Mouse (Mus musculus): ENCODE results near the gene Gli2. TPM values are rescaled to one million over a fixed set of nuclear protein-coding genes. Genes with fewer than 3 reads are reported as not detected.

The Gli2 gene
- polyA plus RNA-seq, 1 experiment = 1.4 TPM

GRCm38 (mm10) chr1:118927543-118928354 lies 125.7 kb downstream of the Gli2 start:
- H3K36me3 ChIP-seq (ENCODE audit: control insufficient read depth, insufficient read depth, low read length) = no peaks in the 10 kb centered on the region
- H3K4me3 ChIP-seq (ENCODE audit: control insufficient read depth, low read depth, low read length) = no peak overlapping the region
- H3K27ac ChIP-seq (ENCODE audit: control insufficient read depth, insufficient read depth, low read depth, low read length) = no peak overlapping the region
- TF ChIP-seq CTCF (IDR thresholded peaks at IDR 0.05; ENCODE audit: control insufficient read depth, insufficient read depth, insufficient replicate concordance, low read depth, low read length) (no peak), POLR2A (IDR thresholded peaks at IDR 0.05; ENCODE audit: control insufficient read depth, low read depth, low read length) (no peak)
- H3K27me3 ChIP-seq (ENCODE audit: control insufficient read depth, insufficient read depth, low read length) = no peaks in the 10 kb centered on the region
- no peaks in the 10 kb centered on the region for H3K4me1 ChIP-seq (ENCODE audit: control insufficient read depth, insufficient read depth, low read length)

GRCm38 (mm10) chr1:118926556-118926955 lies 126.9 kb downstream of the Gli2 start:
- Histone ChIP-seq H3K27me3 (ENCODE audit: control insufficient read depth, insufficient read depth, low read length) (no peaks in the 10 kb centered on the region), H3K27ac (ENCODE audit: control insufficient read depth, insufficient read depth, low read depth, low read length) (no peak overlapping the region), H3K4me3 (ENCODE audit: control insufficient read depth, low read depth, low read length) (no peak overlapping the region), H3K4me1 (ENCODE audit: control insufficient read depth, insufficient read depth, low read length) (no peaks in the 10 kb centered on the region), H3K36me3 (ENCODE audit: control insufficient read depth, insufficient read depth, low read length) (no peaks in the 10 kb centered on the region)
- no peak for TF ChIP-seq POLR2A (IDR thresholded peaks at IDR 0.05; ENCODE audit: control insufficient read depth, low read depth, low read length)
- no peak for TF ChIP-seq CTCF (IDR thresholded peaks at IDR 0.05; ENCODE audit: control insufficient read depth, insufficient read depth, insufficient replicate concordance, low read depth, low read length)

GRCm38 (mm10) chr1:118922189-118922588 lies 131.2 kb downstream of the Gli2 start:
- no peaks in the 10 kb centered on the region for H3K27me3 ChIP-seq (ENCODE audit: control insufficient read depth, insufficient read depth, low read length)
- TF ChIP-seq POLR2A (IDR thresholded peaks at IDR 0.05; ENCODE audit: control insufficient read depth, low read depth, low read length) (no peak), CTCF (IDR thresholded peaks at IDR 0.05; ENCODE audit: control insufficient read depth, insufficient read depth, insufficient replicate concordance, low read depth, low read length) (no peak)
- H3K36me3 ChIP-seq (ENCODE audit: control insufficient read depth, insufficient read depth, low read length) = no peaks in the 10 kb centered on the region
- no peak overlapping the region for H3K27ac ChIP-seq (ENCODE audit: control insufficient read depth, insufficient read depth, low read depth, low read length)
- no peaks in the 10 kb centered on the region for H3K4me1 ChIP-seq (ENCODE audit: control insufficient read depth, insufficient read depth, low read length)
- no peak overlapping the region for H3K4me3 ChIP-seq (ENCODE audit: control insufficient read depth, low read depth, low read length)

- Histone ChIP-seq H3K27me3 (ENCODE audit: control insufficient read depth, insufficient read depth, low read length) (no peaks in the 10 kb centered on the region), H3K36me3 (ENCODE audit: control insufficient read depth, insufficient read depth, low read length) (no peaks in the 10 kb centered on the region), H3K4me1 (ENCODE audit: control insufficient read depth, insufficient read depth, low read length) (no peaks in the 10 kb centered on the region), H3K4me3 (ENCODE audit: control insufficient read depth, low read depth, low read length) (no peak overlapping the region), H3K27ac (ENCODE audit: control insufficient read depth, insufficient read depth, low read depth, low read length) (no peak overlapping the region)
- no peak for TF ChIP-seq CTCF (IDR thresholded peaks at IDR 0.05; ENCODE audit: control insufficient read depth, insufficient read depth, insufficient replicate concordance, low read depth, low read length)
- TF ChIP-seq POLR2A (IDR thresholded peaks at IDR 0.05; ENCODE audit: control insufficient read depth, low read depth, low read length) = no peak
Measured at GRCm38 (mm10) chr1:118917520-118918220, 135.7 kb downstream of the Gli2 start.

- H3K4me3 ChIP-seq (ENCODE audit: control insufficient read depth, low read depth, low read length) = no peak overlapping the region
- no peaks in the 10 kb centered on the region for H3K36me3 ChIP-seq (ENCODE audit: control insufficient read depth, insufficient read depth, low read length)
- H3K27me3 ChIP-seq (ENCODE audit: control insufficient read depth, insufficient read depth, low read length) = no peaks in the 10 kb centered on the region
- no peak overlapping the region for H3K27ac ChIP-seq (ENCODE audit: control insufficient read depth, insufficient read depth, low read depth, low read length)
- no peaks in the 10 kb centered on the region for H3K4me1 ChIP-seq (ENCODE audit: control insufficient read depth, insufficient read depth, low read length)
- TF ChIP-seq CTCF (IDR thresholded peaks at IDR 0.05; ENCODE audit: control insufficient read depth, insufficient read depth, insufficient replicate concordance, low read depth, low read length) (no peak), POLR2A (IDR thresholded peaks at IDR 0.05; ENCODE audit: control insufficient read depth, low read depth, low read length) (no peak)
Measured at GRCm38 (mm10) chr1:118916477-118917075, 136.8 kb downstream of the Gli2 start.

- TF ChIP-seq POLR2A (IDR thresholded peaks at IDR 0.05; ENCODE audit: control insufficient read depth, low read depth, low read length) (no peak), CTCF (IDR thresholded peaks at IDR 0.05; ENCODE audit: control insufficient read depth, insufficient read depth, insufficient replicate concordance, low read depth, low read length) (no peak)
- H3K4me1 ChIP-seq (ENCODE audit: control insufficient read depth, insufficient read depth, low read length) = no peaks in the 10 kb centered on the region
- H3K4me3 ChIP-seq (ENCODE audit: control insufficient read depth, low read depth, low read length) = no peak overlapping the region
- H3K27ac ChIP-seq (ENCODE audit: control insufficient read depth, insufficient read depth, low read depth, low read length) = no peak overlapping the region
- H3K36me3 ChIP-seq (ENCODE audit: control insufficient read depth, insufficient read depth, low read length) = no peaks in the 10 kb centered on the region
- no peaks in the 10 kb centered on the region for H3K27me3 ChIP-seq (ENCODE audit: control insufficient read depth, insufficient read depth, low read length)
Measured at GRCm38 (mm10) chr1:118913414-118914385, 139.7 kb downstream of the Gli2 start.

Measured in testis, adult 2 months (tissue).